Mouse (Mus musculus): ENCODE measurements around the gene Gm14226. TPM values are rescaled to one million over a fixed set of nuclear protein-coding genes. Genes with fewer than 3 reads are reported as not detected.
"Not testable (repeated sequence)": the region's sequence is repeated elsewhere in the genome, so short reads cannot be mapped to it uniquely, and the experiment has no call there.

Gm14226 gene
- polyA plus RNA-seq, 1 experiment from 2014 or later, result 0.23 TPM

- no peaks in the 10 kb centered on the region for H3K27me3 ChIP-seq
- under 1% methylated on average over 45 of the region's 45 CpGs for WGBS
- peaks cover 14% of the 10 kb centered on the region for H3K4me1 ChIP-seq (replicated peaks)
- H3K9me3 ChIP-seq, result no peaks in the 10 kb centered on the region
- H3K27ac ChIP-seq (replicated peaks), result peak overlapping the region; percentile 93
- H3K4me2 ChIP-seq, result peak overlapping the region; percentile 86
- peak; percentile 96 for ATAC-seq (ENCODE audit: low FRiP score, low read depth)
- peak overlapping the region; percentile 49 for H3K4me3 ChIP-seq
- peak overlapping the region; percentile 75 for H3K9ac ChIP-seq
- H3K36me3 ChIP-seq, result no peaks in the 10 kb centered on the region
Measured at GRCm38 (mm10) chr2:155050504-155051236, 32.6 kb downstream of the Gm14226 start.

GRCm38 (mm10) chr2:155051622-155052351, 33.7 kb downstream of the Gm14226 start:
- ATAC-seq (ENCODE audit: low FRiP score, low read depth), result no peak
- WGBS, result 30% methylated on average over 9 of the region's 9 CpGs
- Histone ChIP-seq H3K4me2 (peak overlapping the region; percentile 86), H3K27ac (replicated peaks) (peak overlapping the region; percentile 93), H3K36me3 (no peaks in the 10 kb centered on the region), H3K9me3 (no peaks in the 10 kb centered on the region), H3K27me3 (no peaks in the 10 kb centered on the region), H3K4me3 (peak overlapping the region; percentile 49), H3K9ac (peak overlapping the region; percentile 48), H3K4me1 (replicated peaks) (peaks cover 14% of the 10 kb centered on the region)

GRCm38 (mm10) chr2:155052681-155053080, 34.6 kb downstream of the Gm14226 start:
- ATAC-seq (ENCODE audit: low FRiP score, low read depth), result no peak
- Histone ChIP-seq H3K27me3 (no peaks in the 10 kb centered on the region), H3K27ac (replicated peaks) (no peak overlapping the region), H3K4me3 (no peak overlapping the region), H3K4me2 (no peak overlapping the region), H3K36me3 (no peaks in the 10 kb centered on the region), H3K4me1 (replicated peaks) (peaks cover 14% of the 10 kb centered on the region), H3K9me3 (no peaks in the 10 kb centered on the region), H3K9ac (no peak overlapping the region)
- WGBS, result 85% methylated on average over 2 of the region's 2 CpGs

- peaks cover 14% of the 10 kb centered on the region for H3K4me1 ChIP-seq (replicated peaks)
- H3K9ac ChIP-seq; ATAC-seq (ENCODE audit: low FRiP score, low read depth); H3K27ac ChIP-seq (replicated peaks); H3K4me3 ChIP-seq; H3K4me2 ChIP-seq; H3K27me3 ChIP-seq; H3K36me3 ChIP-seq; H3K9me3 ChIP-seq: not testable (repeated sequence)
- WGBS, result 92% methylated on average over 8 of the region's 8 CpGs
Measured at GRCm38 (mm10) chr2:155053512-155053911, 35.4 kb downstream of the Gm14226 start.

GRCm38 (mm10) chr2:155054672-155055071, 36.6 kb downstream of the Gm14226 start:
- Histone ChIP-seq H3K9ac (no peak overlapping the region), H3K9me3 (no peaks in the 10 kb centered on the region), H3K4me1 (replicated peaks) (peaks cover 14% of the 10 kb centered on the region), H3K27ac (replicated peaks) (no peak overlapping the region), H3K36me3 (peaks cover 6% of the 10 kb centered on the region; the same call in 1 of the 2 replicates), H3K27me3 (no peaks in the 10 kb centered on the region), H3K4me3 (no peak overlapping the region), H3K4me2 (no peak overlapping the region)
- ATAC-seq (ENCODE audit: low FRiP score, low read depth), result no peak
- WGBS, result 91% methylated on average over 3 of the region's 3 CpGs

- no peak for ATAC-seq (ENCODE audit: low FRiP score, low read depth)
- Histone ChIP-seq H3K4me2 (no peak overlapping the region), H3K9ac (no peak overlapping the region), H3K4me3 (no peak overlapping the region), H3K9me3 (no peaks in the 10 kb centered on the region), H3K36me3 (peaks cover 11% of the 10 kb centered on the region), H3K27ac (replicated peaks) (no peak overlapping the region), H3K27me3 (no peaks in the 10 kb centered on the region), H3K4me1 (replicated peaks) (peaks cover 9% of the 10 kb centered on the region)
- 85% methylated on average over 5 of the region's 5 CpGs for WGBS
Measured at GRCm38 (mm10) chr2:155056076-155056578, 38.1 kb downstream of the Gm14226 start.

- no peak for ATAC-seq (ENCODE audit: low FRiP score, low read depth)
- Histone ChIP-seq H3K4me1 (replicated peaks) (no peaks in the 10 kb centered on the region), H3K9me3 (no peaks in the 10 kb centered on the region), H3K36me3 (peaks cover 19% of the 10 kb centered on the region), H3K4me2 (no peak overlapping the region), H3K27ac (replicated peaks) (no peak overlapping the region), H3K9ac (no peak overlapping the region), H3K4me3 (no peak overlapping the region), H3K27me3 (no peaks in the 10 kb centered on the region)
- WGBS, result 70% methylated on average over 1 of the region's 1 CpGs
Measured at GRCm38 (mm10) chr2:155057361-155057760, 39.3 kb downstream of the Gm14226 start.

- no peaks in the 10 kb centered on the region for H3K9me3 ChIP-seq
- H3K27me3 ChIP-seq, result no peaks in the 10 kb centered on the region
- no peak overlapping the region for H3K4me2 ChIP-seq
- no peak for ATAC-seq (ENCODE audit: low FRiP score, low read depth)
- H3K9ac ChIP-seq, result no peak overlapping the region
- H3K27ac ChIP-seq (replicated peaks), result no peak overlapping the region
- WGBS, result 85% methylated on average over 9 of the region's 9 CpGs
- H3K4me1 ChIP-seq (replicated peaks), result peaks cover 26% of the 10 kb centered on the region
- H3K4me3 ChIP-seq, result no peak overlapping the region
- H3K36me3 ChIP-seq, result peaks cover 9% of the 10 kb centered on the region
Measured at GRCm38 (mm10) chr2:155071027-155071426, 53.0 kb downstream of the Gm14226 start.

- WGBS, result 83% methylated on average over 8 of the region's 8 CpGs
- Histone ChIP-seq H3K36me3 (peaks cover 8% of the 10 kb centered on the region), H3K9me3 (no peaks in the 10 kb centered on the region), H3K4me2 (no peak overlapping the region), H3K4me3 (no peak overlapping the region), H3K27me3 (no peaks in the 10 kb centered on the region), H3K27ac (replicated peaks) (no peak overlapping the region), H3K4me1 (replicated peaks) (peaks cover 26% of the 10 kb centered on the region), H3K9ac (no peak overlapping the region)
- ATAC-seq (ENCODE audit: low FRiP score, low read depth), result no peak
Measured at GRCm38 (mm10) chr2:155072353-155073145, 54.5 kb downstream of the Gm14226 start.

GRCm38 (mm10) chr2:155073347-155073746, 55.3 kb downstream of the Gm14226 start:
- Histone ChIP-seq H3K27ac (replicated peaks) (peak overlapping the region; percentile 84), H3K4me3 (peak overlapping the region; percentile 79), H3K36me3 (peaks cover 1% of the 10 kb centered on the region; the same call in 1 of the 2 replicates), H3K9me3 (no peaks in the 10 kb centered on the region), H3K27me3 (no peaks in the 10 kb centered on the region), H3K9ac (peak overlapping the region; percentile 60), H3K4me1 (replicated peaks) (peaks cover 26% of the 10 kb centered on the region), H3K4me2 (peak overlapping the region; percentile 65)
- no peak for ATAC-seq (ENCODE audit: low FRiP score, low read depth)
- WGBS, result 23% methylated on average over 3 of the region's 3 CpGs

- peak within 1 kb of the TSS; percentile 84 for H3K27ac ChIP-seq (replicated peaks)
- H3K4me1 ChIP-seq (replicated peaks), result peaks cover 26% of the 10 kb centered on the region
- peak; percentile 96 for ATAC-seq (ENCODE audit: low FRiP score, low read depth)
- H3K4me2 ChIP-seq, result peak within 1 kb of the TSS; percentile 65
- no peaks in the 10 kb centered on the region for H3K9me3 ChIP-seq
- under 1% methylated on average over 56 of the region's 56 CpGs for WGBS
- H3K27me3 ChIP-seq, result no peaks in the 10 kb centered on the region
- no peaks in the 10 kb centered on the region for H3K36me3 ChIP-seq
- H3K4me3 ChIP-seq, result peak within 1 kb of the TSS; percentile 79
- peak within 1 kb of the TSS; percentile 60 for H3K9ac ChIP-seq
Measured at GRCm38 (mm10) chr2:155073978-155074765, 56.1 kb downstream of the Gm14226 start, which contains the start of gene Ahcy. Gene Ahcy (minus strand): TSS chr2:155074497.

Data from hindbrain, embryonic 15.5 days (tissue).